Mouse (Mus musculus): ENCODE results near the gene Ddah1.

DNA sequence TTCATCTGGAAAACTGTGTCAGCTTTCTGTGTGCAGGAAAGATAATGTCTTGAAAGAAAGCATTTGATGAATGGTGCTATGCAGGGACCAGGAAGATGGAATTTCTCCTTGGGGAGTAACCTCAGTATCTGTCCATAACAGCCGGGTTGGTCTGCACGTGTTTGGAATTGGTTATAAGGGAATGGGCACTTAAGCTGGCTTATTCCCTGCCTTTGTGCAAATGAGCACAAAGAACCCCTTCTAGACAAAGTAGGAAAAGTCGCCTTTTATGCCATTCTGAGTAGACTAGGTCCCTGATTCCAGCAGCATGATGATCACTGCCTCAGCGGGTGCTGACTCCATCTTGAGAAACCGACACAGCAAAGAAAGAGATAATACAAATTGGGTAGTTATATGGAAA is 96.0 kb downstream of the Ddah1 start:
- TF ChIP-seq CTCF (IDR thresholded peaks at IDR 0.05; ENCODE audit: low read depth, low read length): no peak
- no peak for TF ChIP-seq POLR2A (IDR thresholded peaks at IDR 0.05; ENCODE audit: borderline replicate concordance, low read depth, low read length)

All from bone marrow macrophage, adult 2 months (primary cell).